Mouse (Mus musculus): ENCODE data around the gene Asb13. TPM values are rescaled to one million over a fixed set of nuclear protein-coding genes. Genes with fewer than 3 reads are reported as not detected.

The Asb13 gene
- polyA plus RNA-seq, 1 experiment: not detected

DNA sequence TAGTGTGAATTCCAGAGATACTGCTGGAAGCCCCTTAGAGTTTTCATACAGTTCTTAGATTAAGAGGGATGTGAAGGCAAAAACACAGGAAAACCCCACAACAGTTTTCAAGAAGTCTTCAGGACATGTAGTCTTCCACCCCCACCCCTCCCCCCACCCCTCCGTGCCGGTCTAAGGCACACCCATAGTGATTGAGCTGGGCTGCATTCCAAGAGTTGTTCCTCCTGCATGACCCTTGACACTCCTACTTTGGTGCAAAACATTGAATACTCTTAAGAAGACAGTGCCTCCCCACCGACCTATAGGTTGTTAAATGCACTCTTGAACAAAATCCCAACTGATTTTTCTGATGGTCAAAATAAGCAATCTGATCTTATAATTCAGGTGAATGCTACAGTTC is 5.7 kb upstream of the Asb13 start:
- Histone ChIP-seq H3K27ac (ENCODE audit: insufficient read depth, low read depth, low read length) (no peak overlapping the region), H3K4me1 (ENCODE audit: control insufficient read depth, insufficient read depth, low read length) (no peaks in the 10 kb centered on the region), H3K4me3 (ENCODE audit: insufficient read depth, low read depth, low read length) (no peak overlapping the region)
- TF ChIP-seq CTCF (IDR thresholded peaks at IDR 0.05; ENCODE audit: insufficient read depth, low read depth, low read length) (no peak), POLR2A (IDR thresholded peaks at IDR 0.05; ENCODE audit: insufficient read depth, low read depth, low read length) (no peak)
- WGBS: 35% methylated on average over 3 of the region's 3 CpGs

- WGBS: 84% methylated on average over 9 of the region's 9 CpGs
- no peak overlapping the region for H3K27ac ChIP-seq (ENCODE audit: insufficient read depth, low read depth, low read length)
- no peak for TF ChIP-seq POLR2A (IDR thresholded peaks at IDR 0.05; ENCODE audit: insufficient read depth, low read depth, low read length)
- no peak for TF ChIP-seq CTCF (IDR thresholded peaks at IDR 0.05; ENCODE audit: insufficient read depth, low read depth, low read length)
- H3K4me3 ChIP-seq (ENCODE audit: insufficient read depth, low read depth, low read length): no peak overlapping the region
- no peaks in the 10 kb centered on the region for H3K4me1 ChIP-seq (ENCODE audit: control insufficient read depth, insufficient read depth, low read length)
Observed at GRCm38 (mm10) chr13:3632551-3632950, 1.3 kb upstream of the Asb13 start.

GRCm38 (mm10) chr13:3633131-3633530 is 701 bp upstream of the Asb13 start:
- 40% methylated on average over 6 of the region's 6 CpGs for WGBS
- Histone ChIP-seq H3K4me1 (ENCODE audit: control insufficient read depth, insufficient read depth, low read length) (no peaks in the 10 kb centered on the region), H3K27ac (ENCODE audit: insufficient read depth, low read depth, low read length) (no peak overlapping the region), H3K4me3 (ENCODE audit: insufficient read depth, low read depth, low read length) (no peak overlapping the region)
- TF ChIP-seq POLR2A (IDR thresholded peaks at IDR 0.05; ENCODE audit: insufficient read depth, low read depth, low read length): no peak
- no peak for TF ChIP-seq CTCF (IDR thresholded peaks at IDR 0.05; ENCODE audit: insufficient read depth, low read depth, low read length)

DNA sequence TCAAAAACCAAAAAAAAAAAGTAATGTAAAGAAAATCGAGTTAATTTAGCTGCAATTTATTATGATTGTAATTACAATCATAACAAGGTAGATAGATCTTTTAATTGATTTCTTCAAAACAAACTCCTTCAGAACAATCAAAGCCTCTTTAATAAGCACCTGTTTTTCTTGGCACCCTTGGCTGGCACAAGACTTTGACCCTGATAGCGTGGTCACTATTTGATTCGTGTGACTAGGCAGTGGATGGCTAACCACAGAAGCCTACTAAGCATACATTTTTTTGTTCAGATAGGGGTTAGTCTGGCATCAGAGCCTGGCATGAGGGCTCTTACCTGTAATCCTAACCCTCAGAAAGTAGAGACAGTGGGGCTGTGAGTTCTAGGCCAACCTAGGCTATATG is 1.2 kb downstream of the Asb13 start:
- WGBS: 82% methylated on average over 3 of the region's 3 CpGs
- Histone ChIP-seq H3K4me3 (ENCODE audit: insufficient read depth, low read depth, low read length) (no peak overlapping the region), H3K27ac (ENCODE audit: insufficient read depth, low read depth, low read length) (no peak overlapping the region), H3K4me1 (ENCODE audit: control insufficient read depth, insufficient read depth, low read length) (no peaks in the 10 kb centered on the region)
- TF ChIP-seq CTCF (IDR thresholded peaks at IDR 0.05; ENCODE audit: insufficient read depth, low read depth, low read length) (no peak), POLR2A (IDR thresholded peaks at IDR 0.05; ENCODE audit: insufficient read depth, low read depth, low read length) (no peak)

GRCm38 (mm10) chr13:3636797-3637196 is 3.0 kb downstream of the Asb13 start:
- H3K27ac ChIP-seq (ENCODE audit: insufficient read depth, low read depth, low read length): no peak overlapping the region
- no peak overlapping the region for H3K4me3 ChIP-seq (ENCODE audit: insufficient read depth, low read depth, low read length)
- no peak for TF ChIP-seq CTCF (IDR thresholded peaks at IDR 0.05; ENCODE audit: insufficient read depth, low read depth, low read length)
- TF ChIP-seq POLR2A (IDR thresholded peaks at IDR 0.05; ENCODE audit: insufficient read depth, low read depth, low read length): no peak
- 56% methylated on average over 11 of the region's 11 CpGs for WGBS
- no peaks in the 10 kb centered on the region for H3K4me1 ChIP-seq (ENCODE audit: control insufficient read depth, insufficient read depth, low read length)

DNA sequence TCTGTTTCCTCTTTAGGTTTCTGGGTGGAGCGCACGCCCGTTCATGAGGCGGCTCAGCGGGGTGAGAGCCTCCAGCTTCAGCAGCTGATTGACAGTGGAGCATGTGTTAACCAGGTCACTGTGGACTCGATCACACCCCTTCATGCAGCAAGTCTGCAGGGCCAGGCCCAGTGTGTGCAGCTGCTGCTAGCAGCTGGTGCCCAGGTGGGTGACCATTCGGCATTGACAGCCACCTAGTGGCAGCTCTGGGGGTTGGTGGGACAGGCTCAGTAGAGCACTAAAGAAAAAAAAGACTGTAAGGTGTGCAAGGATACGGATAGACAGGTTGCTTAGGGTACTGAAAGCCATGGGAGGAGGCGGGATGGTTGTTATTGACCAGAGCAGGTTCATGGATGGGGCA is 8.2 kb downstream of the Asb13 start:
- no peaks in the 10 kb centered on the region for H3K4me1 ChIP-seq (ENCODE audit: control insufficient read depth, insufficient read depth, low read length)
- H3K27ac ChIP-seq (ENCODE audit: insufficient read depth, low read depth, low read length): no peak overlapping the region
- WGBS: 77% methylated on average over 9 of the region's 9 CpGs
- no peak overlapping the region for H3K4me3 ChIP-seq (ENCODE audit: insufficient read depth, low read depth, low read length)
- TF ChIP-seq POLR2A (IDR thresholded peaks at IDR 0.05; ENCODE audit: insufficient read depth, low read depth, low read length) (no peak), CTCF (IDR thresholded peaks at IDR 0.05; ENCODE audit: insufficient read depth, low read depth, low read length) (no peak)

DNA sequence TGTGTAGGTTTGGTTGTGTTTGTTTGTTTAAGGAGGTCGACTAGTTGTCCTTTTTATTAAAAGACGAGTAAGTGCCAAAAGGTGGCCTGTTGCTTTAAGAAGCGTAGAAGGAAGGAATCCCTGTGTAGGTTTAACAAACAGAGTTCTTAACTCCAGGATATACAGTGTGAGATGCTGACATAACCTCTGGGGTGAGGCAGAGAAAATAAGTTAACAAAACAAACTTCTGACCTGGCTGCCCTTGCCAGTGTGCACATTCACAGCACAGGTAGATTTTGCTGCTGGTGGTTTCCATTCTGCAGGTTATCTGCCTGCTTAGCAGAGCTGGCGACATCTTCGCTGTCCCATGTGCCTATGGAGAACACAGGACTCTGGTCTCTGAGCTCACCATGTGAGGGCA is 8.7 kb downstream of the Asb13 start:
- Histone ChIP-seq H3K4me1 (ENCODE audit: control insufficient read depth, insufficient read depth, low read length) (no peaks in the 10 kb centered on the region), H3K27ac (ENCODE audit: insufficient read depth, low read depth, low read length) (no peak overlapping the region), H3K4me3 (ENCODE audit: insufficient read depth, low read depth, low read length) (no peak overlapping the region)
- no peak for TF ChIP-seq CTCF (IDR thresholded peaks at IDR 0.05; ENCODE audit: insufficient read depth, low read depth, low read length)
- WGBS: 89% methylated on average over 5 of the region's 5 CpGs

DNA sequence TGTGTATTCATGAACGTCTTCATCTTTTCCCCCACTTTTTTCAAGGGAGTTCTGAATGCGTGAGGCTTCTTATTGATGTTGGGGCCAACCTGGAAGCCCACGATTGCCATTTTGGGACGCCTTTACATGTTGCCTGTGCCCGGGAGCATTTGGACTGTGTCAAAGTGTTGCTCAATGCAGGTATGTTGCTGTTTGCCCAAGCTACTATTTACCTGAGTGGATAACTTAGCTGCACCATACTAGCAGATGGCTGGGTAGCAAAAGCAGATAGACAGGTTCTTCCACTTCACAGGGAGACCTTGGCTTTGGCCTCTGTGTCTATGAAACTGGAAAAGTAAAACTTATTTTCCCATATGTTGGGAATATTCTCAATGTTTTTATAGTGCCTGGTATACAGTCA is 11.0 kb downstream of the Asb13 start:
- H3K4me3 ChIP-seq (ENCODE audit: insufficient read depth, low read depth, low read length): no peak overlapping the region
- no peaks in the 10 kb centered on the region for H3K4me1 ChIP-seq (ENCODE audit: control insufficient read depth, insufficient read depth, low read length)
- TF ChIP-seq CTCF (IDR thresholded peaks at IDR 0.05; ENCODE audit: insufficient read depth, low read depth, low read length) (no peak), POLR2A (IDR thresholded peaks at IDR 0.05; ENCODE audit: insufficient read depth, low read depth, low read length) (no peak)
- WGBS: 97% methylated on average over 5 of the region's 5 CpGs
- no peak overlapping the region for H3K27ac ChIP-seq (ENCODE audit: insufficient read depth, low read depth, low read length)

DNA sequence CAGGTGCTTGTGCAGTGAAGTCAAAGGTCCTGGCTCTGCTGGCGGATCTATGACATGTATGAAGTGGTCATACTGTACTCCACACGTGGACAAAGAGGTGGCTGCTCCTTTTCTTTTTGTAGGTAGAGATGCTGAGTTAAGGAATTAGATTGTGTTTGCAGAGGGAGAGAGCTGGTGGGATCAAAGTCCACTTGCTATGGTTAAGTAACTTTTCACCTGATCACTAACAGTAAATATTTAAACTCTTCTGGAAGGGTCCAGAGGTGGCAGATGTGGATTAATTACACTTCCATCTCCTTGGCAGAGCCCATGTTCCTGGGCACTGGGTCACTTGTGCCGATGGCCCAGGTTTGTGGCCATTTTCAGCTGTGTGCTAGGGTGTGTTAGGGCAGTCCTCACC is 12.1 kb downstream of the Asb13 start:
- TF ChIP-seq POLR2A (IDR thresholded peaks at IDR 0.05; ENCODE audit: insufficient read depth, low read depth, low read length) (no peak), CTCF (IDR thresholded peaks at IDR 0.05; ENCODE audit: insufficient read depth, low read depth, low read length) (no peak)
- no peak overlapping the region for H3K27ac ChIP-seq (ENCODE audit: insufficient read depth, low read depth, low read length)
- H3K4me1 ChIP-seq (ENCODE audit: control insufficient read depth, insufficient read depth, low read length): no peaks in the 10 kb centered on the region
- no peak overlapping the region for H3K4me3 ChIP-seq (ENCODE audit: insufficient read depth, low read depth, low read length)
- WGBS: 91% methylated on average over 3 of the region's 3 CpGs

DNA sequence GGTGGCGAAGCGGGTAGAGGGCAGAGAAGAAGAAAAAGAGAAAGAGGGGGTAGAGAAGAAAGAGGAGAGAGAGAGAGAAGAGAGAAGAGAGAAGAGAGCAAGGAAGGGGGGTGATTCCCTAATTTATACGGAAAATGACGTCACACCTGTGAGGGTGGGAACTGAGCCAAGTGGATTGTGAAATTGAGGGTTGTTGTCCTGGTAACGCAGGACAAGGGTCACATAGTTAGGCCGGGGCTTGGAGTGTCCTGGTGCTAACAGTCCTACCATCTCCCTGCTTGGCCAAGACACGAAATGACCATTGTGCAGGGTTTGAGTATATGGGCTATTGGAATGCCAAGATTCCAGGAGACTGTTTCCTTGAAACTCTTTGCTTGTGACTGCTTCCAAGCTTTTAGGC is 12.7 kb downstream of the Asb13 start:
- TF ChIP-seq CTCF (IDR thresholded peaks at IDR 0.05; ENCODE audit: insufficient read depth, low read depth, low read length): no peak
- TF ChIP-seq POLR2A (IDR thresholded peaks at IDR 0.05; ENCODE audit: insufficient read depth, low read depth, low read length): no peak

More for the DNA sequence above, 12.7 kb downstream of the Asb13 start:
- Histone ChIP-seq H3K4me1 (ENCODE audit: control insufficient read depth, insufficient read depth, low read length) (no peaks in the 10 kb centered on the region), H3K27ac (ENCODE audit: insufficient read depth, low read depth, low read length) (no peak overlapping the region), H3K4me3 (ENCODE audit: insufficient read depth, low read depth, low read length) (no peak overlapping the region)
- WGBS: 86% methylated on average over 7 of the region's 7 CpGs
